Mouse (Mus musculus) stomach, embryonic 16.5 days (tissue): Measurements from ENCODE around the gene Tmem106a. TPM values are rescaled to one million over a fixed set of nuclear protein-coding genes. Genes with fewer than 3 reads are reported as not detected.
A peak's percentile ranks its signal among the peaks of the same experiment; 100 is the strongest.
"Not testable (repeated sequence)": the region's sequence is repeated elsewhere in the genome, so short reads cannot be mapped to it uniquely, and the experiment has no call there.

Experiments used
- ATAC-seq: fragments of 200-750 bp; cut with Nextera tagmentation; 2 replicates; pipeline ENCODE4 v1.8.0; 2017; ENCODE audit warnings: moderate number of reproducible peaks, moderate TSS enrichment; ENCODE audit not compliant: insufficient read depth, low FRiP score
- H3K27ac ChIP-seq: fragments of 300-500 bp; sonication (generic); 2 replicates; pipeline ENCODE4 v1.5.1; 2014; ENCODE audit warnings: low read length
- H3K27me3 ChIP-seq: fragments of 300-500 bp; sonication (generic); 2 replicates; pipeline ENCODE4 v1.6.1; 2014; ENCODE audit warnings: low read length, control low read depth, mixed read lengths; ENCODE audit not compliant: control insufficient read depth, insufficient read depth
- H3K36me3 ChIP-seq: fragments of 300-500 bp; sonication (generic); 2 replicates; pipeline ENCODE4 v1.6.1; 2014; ENCODE audit warnings: low read length; ENCODE audit not compliant: control insufficient read depth, insufficient read depth
- H3K4me1 ChIP-seq: fragments of 300-500 bp; sonication (generic); 2 replicates; pipeline ENCODE4 v1.6.1; 2014; ENCODE audit warnings: low read length, control low read depth, mixed read lengths; ENCODE audit not compliant: control insufficient read depth, insufficient read depth
- H3K4me2 ChIP-seq: fragments of 300-500 bp; sonication (generic); 2 replicates; pipeline ENCODE4 v1.6.1; 2014; ENCODE audit warnings: low read depth, low read length, mixed read lengths
- H3K4me3 ChIP-seq: fragments of 300-500 bp; sonication (generic); replicated peaks from 2 replicates; pipeline ENCODE4 v1.5.1; 2014; ENCODE audit warnings: mild to moderate bottlenecking, low read length
- H3K9ac ChIP-seq: fragments of 300-500 bp; sonication (generic); 2 replicates; pipeline ENCODE4 v1.6.1; 2014; ENCODE audit warnings: low read length
- H3K9me3 ChIP-seq: fragments of 300-500 bp; sonication (generic); replicated peaks from 2 replicates; pipeline ENCODE4 v1.6.1; 2016; ENCODE audit warnings: low read length, control low read depth; ENCODE audit not compliant: control insufficient read depth
- WGBS: fragments of 180-500 bp; shearing (Covaris S2); extraction: QIAGEN DNeasy Blood & Tissue Kit; methylation state at CpG from one replicate; pipeline ENCODE4 v1.1.7; 2014; 5-methylcytosine and 5-hydroxymethylcytosine counted together
- polyA plus RNA-seq: library from polyadenylated mRNA; unstranded; fragments of >200 nt; fragmentation: Nextera tagmentation; extraction: Ambion mirVana; gene quantifications from 2 replicates; pipeline ENCODE4 v1.2.1, GENCODE M21; 2015

Gene Tmem106a
- polyA plus RNA-seq, 1 experiment from 2014 or later = 12.4 TPM

- peak; percentile 90 for ATAC-seq
- Histone ChIP-seq H3K9ac (peak within 1 kb of the TSS; percentile 88), H3K4me1 (no peaks in the 10 kb centered on the region), H3K4me2 (peak within 1 kb of the TSS; percentile 88), H3K36me3 (no peaks in the 10 kb centered on the region), H3K9me3 (no peaks in the 10 kb centered on the region), H3K27me3 (no peaks in the 10 kb centered on the region), H3K4me3 (peak within 1 kb of the TSS; percentile 66), H3K27ac (peak within 1 kb of the TSS; percentile 99)
- 0% methylated on average over 32 of the region's 34 CpGs for WGBS
Observed at GRCm38 (mm10) chr11:101626995-101627856, 45.2 kb downstream of the Tmem106a start, which contains the start of gene Rdm1. Rdm1 (plus strand) TSS chr11:101627195.

- peak overlapping the region; percentile 88 for H3K9ac ChIP-seq
- peak; percentile 56 for ATAC-seq
- H3K4me3 ChIP-seq = peak overlapping the region; percentile 66
- H3K36me3 ChIP-seq = no peaks in the 10 kb centered on the region
- peak overlapping the region; percentile 88 for H3K4me2 ChIP-seq
- peak overlapping the region; percentile 99 for H3K27ac ChIP-seq
- H3K27me3 ChIP-seq = no peaks in the 10 kb centered on the region
- H3K4me1 ChIP-seq = no peaks in the 10 kb centered on the region
- no peaks in the 10 kb centered on the region for H3K9me3 ChIP-seq
- WGBS = 0% methylated on average over 33 of the region's 33 CpGs
Observed at GRCm38 (mm10) chr11:101627857-101628559, 46.0 kb downstream of the Tmem106a start.

DNA sequence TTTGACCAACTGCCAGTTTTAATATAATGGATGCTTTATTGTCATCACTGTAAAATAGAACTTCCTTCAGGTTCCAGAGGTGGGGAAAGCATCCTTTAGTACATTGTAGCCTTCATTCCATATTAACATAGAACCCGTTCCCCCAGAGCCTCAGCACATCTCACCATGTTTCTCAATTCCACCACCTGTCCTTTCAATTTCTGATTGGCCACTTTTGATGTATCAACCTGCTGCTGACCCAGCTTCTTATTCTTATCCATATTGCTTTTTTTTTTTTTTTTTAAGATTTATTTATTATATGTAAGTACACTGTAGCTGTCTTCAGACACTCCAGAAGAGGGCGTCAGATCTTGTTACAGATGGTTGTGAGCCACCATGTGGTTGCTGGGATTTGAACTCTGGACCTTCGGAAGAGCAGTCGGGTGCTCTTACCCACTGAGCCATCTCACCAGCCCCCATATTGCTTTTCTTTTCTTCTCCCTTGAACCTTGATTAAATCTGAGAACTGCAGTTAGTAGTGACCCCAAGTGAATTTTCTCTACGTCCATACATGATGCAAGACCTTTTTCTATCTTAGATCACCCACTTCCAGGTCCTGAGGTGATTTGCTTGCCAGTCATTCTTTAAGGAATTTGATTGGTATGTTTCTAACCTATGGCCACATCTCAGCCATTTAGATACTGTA, 46.8 kb downstream of the Tmem106a start:
- not testable (repeated sequence) for H3K27me3 ChIP-seq

DNA sequence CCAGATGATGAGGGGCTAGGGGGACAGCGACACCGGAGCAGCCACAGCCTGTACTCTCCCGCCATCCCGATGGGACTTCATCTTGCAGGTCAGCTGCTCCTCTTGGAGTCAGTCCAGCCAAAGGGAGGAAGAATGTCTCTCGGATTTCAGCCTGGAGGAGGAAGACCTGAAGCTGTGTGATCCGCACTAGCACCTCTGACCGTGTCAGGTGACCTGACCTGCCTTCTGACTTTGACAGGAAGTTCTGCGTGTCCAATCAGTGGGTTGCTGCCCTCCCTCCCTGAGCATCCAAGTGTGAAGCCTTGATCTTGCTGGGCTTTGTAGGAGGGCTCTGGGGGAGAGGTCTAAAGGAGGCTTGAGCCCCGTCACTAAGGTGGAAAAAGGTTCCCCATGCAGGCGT, 53.6 kb downstream of the Tmem106a start:
- no peak overlapping the region for H3K27ac ChIP-seq
- H3K4me3 ChIP-seq = no peak overlapping the region
- no peak for ATAC-seq
- WGBS = 78% methylated on average over 10 of the region's 10 CpGs
- H3K4me2 ChIP-seq = no peak overlapping the region
- no peaks in the 10 kb centered on the region for H3K27me3 ChIP-seq
- no peaks in the 10 kb centered on the region for H3K4me1 ChIP-seq
- H3K9ac ChIP-seq = no peak overlapping the region
- no peaks in the 10 kb centered on the region; the same call in 1 of the 2 replicates for H3K36me3 ChIP-seq
- no peaks in the 10 kb centered on the region for H3K9me3 ChIP-seq

More for the DNA sequence above, 46.8 kb downstream of the Tmem106a start:
- Histone ChIP-seq H3K4me3 (peak overlapping the region; percentile 66), H3K4me2 (peak overlapping the region; percentile 88)
- not testable (repeated sequence) for H3K9ac ChIP-seq, H3K4me1 ChIP-seq, H3K9me3 ChIP-seq, H3K36me3 ChIP-seq, H3K27ac ChIP-seq, ATAC-seq
- 59% methylated on average over 4 of the region's 5 CpGs for WGBS

DNA sequence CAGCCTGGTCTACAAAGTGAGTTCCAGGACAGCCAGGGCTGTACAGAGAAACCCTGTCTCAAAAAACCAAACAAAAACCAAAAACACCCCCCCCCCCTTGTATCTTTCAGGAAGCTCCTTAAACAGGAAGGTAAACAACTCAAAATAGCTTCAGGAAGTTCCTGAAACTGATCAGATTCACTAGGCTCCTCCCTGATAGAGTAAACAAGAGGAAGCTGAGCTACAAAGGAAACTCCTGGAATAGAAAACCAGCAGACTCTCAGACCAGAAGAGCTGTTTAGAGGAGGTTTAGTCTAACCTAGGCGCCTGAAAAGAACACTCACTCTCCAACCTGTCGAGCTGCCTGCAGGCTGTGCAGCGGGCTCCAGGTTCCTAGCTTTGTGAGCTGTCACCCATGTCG, 57.7 kb downstream of the Tmem106a start:
- H3K4me3 ChIP-seq = no peak overlapping the region
- no peaks in the 10 kb centered on the region for H3K36me3 ChIP-seq
- no peak overlapping the region for H3K9ac ChIP-seq
- H3K27me3 ChIP-seq = no peaks in the 10 kb centered on the region
- WGBS = 89% methylated on average over 4 of the region's 4 CpGs
- 0 out of 2 replicates have a peak, but pooled peaks cover 2% of the 10 kb centered on the region for H3K4me1 ChIP-seq
- H3K27ac ChIP-seq = no peak overlapping the region
- no peak overlapping the region for H3K4me2 ChIP-seq
- no peak for ATAC-seq
- H3K9me3 ChIP-seq = no peaks in the 10 kb centered on the region

- Histone ChIP-seq H3K27ac (peak overlapping the region; percentile 70), H3K9ac (peak overlapping the region; percentile 66), H3K4me3 (peak overlapping the region; percentile 38), H3K4me2 (peak overlapping the region; percentile 50)
- H3K36me3 ChIP-seq, H3K4me1 ChIP-seq, H3K9me3 ChIP-seq, H3K27me3 ChIP-seq: not testable (repeated sequence)
- peak; percentile 72 for ATAC-seq
- 4% methylated on average over 53 of the region's 53 CpGs for whole genome bisulfite sequencing
Observed at GRCm38 (mm10) chr11:101640857-101641709, 59.0 kb downstream of the Tmem106a start.

Other genes starting within 250 kb of the Tmem106a start
- gene G6pc, start 214.7 kb upstream of the Tmem106a start, polyA plus RNA-seq = 0.09 and 0.15 TPM in 2 replicates
- 57.6 and 58.0 TPM in 2 replicates for gene Aarsd1, start 164.6 kb upstream of the Tmem106a start, polyA plus RNA-seq
- gene Gm27029, start 157.4 kb upstream of the Tmem106a start, polyA plus RNA-seq = 7.5 and 10.8 TPM in 2 replicates
- gene Rundc1, start 157.2 kb upstream of the Tmem106a start, polyA plus RNA-seq = 17.6 and 19.0 TPM in 2 replicates
- gene Ptges3l, start 156.9 kb upstream of the Tmem106a start, polyA plus RNA-seq = 16.3 and 26.9 TPM in 2 replicates
- 241 and 276 TPM in 2 replicates for gene Rpl27, start 139.9 kb upstream of the Tmem106a start, polyA plus RNA-seq
- gene Ifi35, start 133.8 kb upstream of the Tmem106a start, polyA plus RNA-seq = 26.3 and 26.8 TPM in 2 replicates
- gene Rnd2, start 117.2 kb upstream of the Tmem106a start, polyA plus RNA-seq = 10.7 and 11.9 TPM in 2 replicates
- 67.1 and 73.8 TPM in 2 replicates for gene Vat1, start 116.0 kb upstream of the Tmem106a start, polyA plus RNA-seq
- gene Brca1, start 30.3 kb upstream of the Tmem106a start, polyA plus RNA-seq = 8.3 and 9.2 TPM in 2 replicates
- gene Nbr1, start 30.1 kb upstream of the Tmem106a start, polyA plus RNA-seq = 68.7 and 78.4 TPM in 2 replicates
- gene Gm11634, start 17.0 kb downstream of the Tmem106a start, polyA plus RNA-seq = not detected in 2 replicates
- gene Rdm1, start 45.0 kb downstream of the Tmem106a start, polyA plus RNA-seq = 39.6 and 40.8 TPM in 2 replicates
- 8.2 and 8.5 TPM in 2 replicates for gene Arl4d, start 83.3 kb downstream of the Tmem106a start, polyA plus RNA-seq
- gene Dhx8, start 150.7 kb downstream of the Tmem106a start, polyA plus RNA-seq = 28.5 and 29.4 TPM in 2 replicates
- 4.9 and 6.6 TPM in 2 replicates for gene Etv4, start 203.1 kb downstream of the Tmem106a start, polyA plus RNA-seq